Mouse (Mus musculus): ENCODE results near the gene Mmd2. TPM values are rescaled to one million over a fixed set of nuclear protein-coding genes. Genes with fewer than 3 reads are reported as not detected.

The Mmd2 gene
- total and polyA plus RNA-seq, 2 experiments = 9.8 to 13.1 TPM

GRCm38 (mm10) chr5:142628726-142629662 is 20.4 kb upstream of the Mmd2 start:
- Histone ChIP-seq H3K27ac (replicated peaks; ENCODE audit: insufficient read depth, low read depth, low read length) (peak overlapping the region; percentile 93), H3K79me2 (ENCODE audit: control insufficient read depth, insufficient read depth, low read length) (peaks cover 33% of the 10 kb centered on the region; the same call in 1 of the 2 replicates), H3K9ac (ENCODE audit: low read depth, low read length) (peak overlapping the region; percentile 95), H3K4me3 (ENCODE audit: insufficient read depth, low read depth, low read length) (peak overlapping the region; percentile 99), H3K4me1 (ENCODE audit: control insufficient read depth, insufficient read depth, low read length) (peaks cover 9% of the 10 kb centered on the region), H3K27me3 (ENCODE audit: control insufficient read depth, insufficient read depth, low read length) (no peaks in the 10 kb centered on the region), H3K36me3 (ENCODE audit: control insufficient read depth, insufficient read depth, low read length) (peaks cover 5% of the 10 kb centered on the region)
- TF ChIP-seq CTCF (IDR thresholded peaks at IDR 0.05; ENCODE audit: low read depth, low read length) (no peak), POLR2A (IDR thresholded peaks at IDR 0.05; ENCODE audit: extremely low read depth, insufficient read depth, low read length) (peak; percentile 92)
- WGBS = under 1% methylated on average over 69 of the region's 69 CpGs
- peak; percentile 82 for DNase-seq (ENCODE audit: extremely low read depth, low read depth, low spot score)

GRCm38 (mm10) chr5:142627398-142627797 is 18.8 kb upstream of the Mmd2 start, which contains the start of gene Wipi2:
Gene Wipi2, plus strand, starts transcription at chr5:142627698.
- Histone ChIP-seq H3K79me2 (ENCODE audit: control insufficient read depth, insufficient read depth, low read length) (peaks cover 21% of the 10 kb centered on the region; the same call in 1 of the 2 replicates), H3K27me3 (ENCODE audit: control insufficient read depth, insufficient read depth, low read length) (no peaks in the 10 kb centered on the region), H3K9ac (ENCODE audit: low read depth, low read length) (peak within 1 kb of the TSS; percentile 87), H3K4me3 (ENCODE audit: insufficient read depth, low read depth, low read length) (peak within 1 kb of the TSS; percentile 99), H3K36me3 (ENCODE audit: control insufficient read depth, insufficient read depth, low read length) (no peaks in the 10 kb centered on the region), H3K27ac (replicated peaks; ENCODE audit: insufficient read depth, low read depth, low read length) (peak within 1 kb of the TSS; percentile 93), H3K4me1 (ENCODE audit: control insufficient read depth, insufficient read depth, low read length) (peaks cover 9% of the 10 kb centered on the region)
- no peak for DNase-seq (ENCODE audit: extremely low read depth, low read depth, low spot score)
- 85% methylated on average over 2 of the region's 2 CpGs for WGBS
- TF ChIP-seq CTCF (IDR thresholded peaks at IDR 0.05; ENCODE audit: low read depth, low read length) = no peak
- no peak for TF ChIP-seq POLR2A (IDR thresholded peaks at IDR 0.05; ENCODE audit: extremely low read depth, insufficient read depth, low read length)

- 93% methylated on average over 7 of the region's 7 CpGs for WGBS
- TF ChIP-seq POLR2A (IDR thresholded peaks at IDR 0.05; ENCODE audit: extremely low read depth, insufficient read depth, low read length) (no peak), CTCF (IDR thresholded peaks at IDR 0.05; ENCODE audit: low read depth, low read length) (no peak)
Measured at GRCm38 (mm10) chr5:142623080-142623479, 14.5 kb upstream of the Mmd2 start.

GRCm38 (mm10) chr5:142622134-142622533 is 13.5 kb upstream of the Mmd2 start:
- Histone ChIP-seq H3K27ac (replicated peaks; ENCODE audit: insufficient read depth, low read depth, low read length) (peak overlapping the region; percentile 56), H3K36me3 (ENCODE audit: control insufficient read depth, insufficient read depth, low read length) (no peaks in the 10 kb centered on the region), H3K4me1 (ENCODE audit: control insufficient read depth, insufficient read depth, low read length) (peaks cover 4% of the 10 kb centered on the region; the same call in 1 of the 2 replicates), H3K79me2 (ENCODE audit: control insufficient read depth, insufficient read depth, low read length) (no peaks in the 10 kb centered on the region), H3K9ac (ENCODE audit: low read depth, low read length) (no peak overlapping the region), H3K27me3 (ENCODE audit: control insufficient read depth, insufficient read depth, low read length) (no peaks in the 10 kb centered on the region), H3K4me3 (ENCODE audit: insufficient read depth, low read depth, low read length) (no peak overlapping the region)
- DNase-seq (ENCODE audit: extremely low read depth, low read depth, low spot score) = no peak
- TF ChIP-seq POLR2A (IDR thresholded peaks at IDR 0.05; ENCODE audit: extremely low read depth, insufficient read depth, low read length) (no peak), CTCF (IDR thresholded peaks at IDR 0.05; ENCODE audit: low read depth, low read length) (no peak)
- WGBS = 85% methylated on average over 1 of the region's 1 CpGs

More at GRCm38 (mm10) chr5:142623080-142623479, 14.5 kb upstream of the Mmd2 start:
- H3K4me3 ChIP-seq (ENCODE audit: insufficient read depth, low read depth, low read length) = no peak overlapping the region
- no peak overlapping the region for H3K9ac ChIP-seq (ENCODE audit: low read depth, low read length)
- no peak for DNase-seq (ENCODE audit: extremely low read depth, low read depth, low spot score)
- no peaks in the 10 kb centered on the region for H3K27me3 ChIP-seq (ENCODE audit: control insufficient read depth, insufficient read depth, low read length)
- no peaks in the 10 kb centered on the region for H3K36me3 ChIP-seq (ENCODE audit: control insufficient read depth, insufficient read depth, low read length)
- no peaks in the 10 kb centered on the region for H3K79me2 ChIP-seq (ENCODE audit: control insufficient read depth, insufficient read depth, low read length)
- no peak overlapping the region for H3K27ac ChIP-seq (replicated peaks; ENCODE audit: insufficient read depth, low read depth, low read length)
- H3K4me1 ChIP-seq (ENCODE audit: control insufficient read depth, insufficient read depth, low read length) = peaks cover 4% of the 10 kb centered on the region; the same call in 1 of the 2 replicates

GRCm38 (mm10) chr5:142621421-142621820 is 12.8 kb upstream of the Mmd2 start:
- TF ChIP-seq POLR2A (IDR thresholded peaks at IDR 0.05; ENCODE audit: extremely low read depth, insufficient read depth, low read length) (no peak), CTCF (IDR thresholded peaks at IDR 0.05; ENCODE audit: low read depth, low read length) (no peak)
- H3K9ac ChIP-seq (ENCODE audit: low read depth, low read length) = no peak overlapping the region
- H3K4me3 ChIP-seq (ENCODE audit: insufficient read depth, low read depth, low read length) = no peak overlapping the region
- peak; percentile 96 for DNase-seq (ENCODE audit: extremely low read depth, low read depth, low spot score)
- peak overlapping the region; percentile 56 for H3K27ac ChIP-seq (replicated peaks; ENCODE audit: insufficient read depth, low read depth, low read length)
- H3K27me3 ChIP-seq (ENCODE audit: control insufficient read depth, insufficient read depth, low read length) = no peaks in the 10 kb centered on the region
- no peaks in the 10 kb centered on the region for H3K36me3 ChIP-seq (ENCODE audit: control insufficient read depth, insufficient read depth, low read length)
- peaks cover 4% of the 10 kb centered on the region; the same call in 1 of the 2 replicates for H3K4me1 ChIP-seq (ENCODE audit: control insufficient read depth, insufficient read depth, low read length)
- no peaks in the 10 kb centered on the region for H3K79me2 ChIP-seq (ENCODE audit: control insufficient read depth, insufficient read depth, low read length)
- WGBS = 9% methylated on average over 2 of the region's 2 CpGs

All from liver, adult 2 months (tissue).